Mouse (Mus musculus): ENCODE measurements at regions not wholly inside any gene's neighbourhood (a gene's known extent, or its start where the extent isn't known, plus 50 kb on each side); places are given as distances from the start of the nearest gene placed in this dataset.

GRCm38 (mm10) chr2:93123829-93124228 lies 63.5 kb upstream of the Trp53i11 start:
- no peaks in the 10 kb centered on the region; the same call in 1 of the 2 replicates for H3K4me1 ChIP-seq (ENCODE audit: control insufficient read depth, insufficient read depth, low read length)
- H3K27ac ChIP-seq (ENCODE audit: control insufficient read depth, insufficient read depth, low read depth, low read length, poor library complexity): no peak overlapping the region
- 91% methylated on average over 11 of the region's 11 CpGs for WGBS
- TF ChIP-seq POLR2A (IDR thresholded peaks at IDR 0.05; ENCODE audit: borderline replicate concordance, control insufficient read depth, low read depth, low read length): no peak
- no peak for TF ChIP-seq CTCF (IDR thresholded peaks at IDR 0.05; ENCODE audit: control insufficient read depth, insufficient read depth, low read length)
- no peak overlapping the region for H3K4me3 ChIP-seq (replicated peaks; ENCODE audit: control insufficient read depth, low read depth, low read length)

DNA sequence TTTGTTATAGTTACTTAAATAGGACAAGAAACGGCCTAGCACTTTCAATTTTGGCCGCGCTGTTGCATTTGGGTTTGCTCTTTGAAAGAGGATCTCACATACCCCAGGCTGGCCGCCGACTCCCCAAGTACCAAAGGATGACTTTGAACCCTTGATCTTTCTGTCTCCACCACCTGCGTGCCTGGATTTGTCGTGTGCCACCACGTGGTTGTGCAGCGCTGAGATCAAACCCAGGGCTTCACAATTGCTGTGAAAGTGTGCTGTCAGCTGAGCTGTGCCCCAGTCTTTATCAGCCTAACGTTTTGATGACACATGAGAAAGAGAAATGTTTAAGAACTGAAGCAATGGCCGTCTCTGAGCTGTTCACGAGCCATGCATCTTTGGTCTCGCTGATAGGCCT lies 67.0 kb upstream of the Trp53i11 start:
- WGBS: 82% methylated on average over 13 of the region's 13 CpGs

DNA sequence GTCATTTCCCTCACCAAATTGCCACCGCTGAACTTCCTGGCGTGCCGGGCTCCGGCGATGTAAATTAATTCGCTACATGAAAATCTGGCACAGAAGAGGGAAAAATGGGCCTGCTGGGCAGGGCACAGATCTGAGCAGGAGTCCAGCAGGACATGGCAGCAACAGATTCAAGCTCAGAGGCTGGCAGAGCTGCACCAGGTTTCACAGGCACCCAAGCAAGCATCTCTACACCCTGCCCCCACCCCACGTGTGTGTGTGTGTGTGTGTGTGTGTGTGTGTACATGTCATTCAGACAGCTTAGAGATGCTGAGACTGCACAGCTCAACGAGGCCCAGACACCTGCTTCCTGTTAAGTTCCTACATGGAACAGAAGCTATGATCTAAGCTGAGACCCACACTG lies 68.3 kb upstream of the Trp53i11 start:
- Histone ChIP-seq H3K4me1 (ENCODE audit: control insufficient read depth, insufficient read depth, low read length) (no peaks in the 10 kb centered on the region; the same call in 1 of the 2 replicates), H3K4me3 (replicated peaks; ENCODE audit: control insufficient read depth, low read depth, low read length) (no peak overlapping the region), H3K27ac (ENCODE audit: control insufficient read depth, insufficient read depth, low read depth, low read length, poor library complexity) (no peak overlapping the region)
- TF ChIP-seq POLR2A (IDR thresholded peaks at IDR 0.05; ENCODE audit: borderline replicate concordance, control insufficient read depth, low read depth, low read length): no peak
- no peak for TF ChIP-seq CTCF (IDR thresholded peaks at IDR 0.05; ENCODE audit: control insufficient read depth, insufficient read depth, low read length)
- 28% methylated on average over 8 of the region's 8 CpGs for WGBS

More for the DNA sequence above, 67.0 kb upstream of the Trp53i11 start:
- no peaks in the 10 kb centered on the region; the same call in 1 of the 2 replicates for H3K4me1 ChIP-seq (ENCODE audit: control insufficient read depth, insufficient read depth, low read length)
- no peak for TF ChIP-seq POLR2A (IDR thresholded peaks at IDR 0.05; ENCODE audit: borderline replicate concordance, control insufficient read depth, low read depth, low read length)
- TF ChIP-seq CTCF (IDR thresholded peaks at IDR 0.05; ENCODE audit: control insufficient read depth, insufficient read depth, low read length): no peak
- no peak overlapping the region for H3K4me3 ChIP-seq (replicated peaks; ENCODE audit: control insufficient read depth, low read depth, low read length)
- no peak overlapping the region for H3K27ac ChIP-seq (ENCODE audit: control insufficient read depth, insufficient read depth, low read depth, low read length, poor library complexity)

DNA sequence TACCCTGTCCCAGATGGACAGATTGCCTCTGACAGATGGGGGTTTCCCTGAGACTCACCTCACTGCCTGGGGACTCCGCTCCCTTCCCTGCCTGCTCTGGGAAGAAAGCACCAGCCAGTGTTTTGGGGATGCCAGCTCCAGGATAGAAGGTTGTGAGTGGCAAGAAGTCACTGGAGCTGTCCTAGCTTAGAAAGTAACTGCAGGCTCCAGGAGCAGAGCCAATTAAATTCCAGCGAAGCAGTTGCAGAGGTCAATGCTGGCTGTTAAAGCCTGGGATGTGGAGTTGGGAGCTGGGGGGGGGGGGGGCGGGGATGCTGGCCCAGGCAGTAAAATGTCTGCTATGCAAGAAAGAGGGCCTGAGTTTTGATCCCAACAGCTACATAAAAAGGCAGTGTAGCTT lies 69.3 kb upstream of the Prdm11 start:
- TF ChIP-seq POLR2A (IDR thresholded peaks at IDR 0.05; ENCODE audit: borderline replicate concordance, control insufficient read depth, low read depth, low read length) (no peak), CTCF (IDR thresholded peaks at IDR 0.05; ENCODE audit: control insufficient read depth, insufficient read depth, low read length) (no peak)
- 86% methylated on average over 3 of the region's 3 CpGs for WGBS
- Histone ChIP-seq H3K4me3 (replicated peaks; ENCODE audit: control insufficient read depth, low read depth, low read length) (no peak overlapping the region), H3K27ac (ENCODE audit: control insufficient read depth, insufficient read depth, low read depth, low read length, poor library complexity) (no peak overlapping the region), H3K4me1 (ENCODE audit: control insufficient read depth, insufficient read depth, low read length) (no peaks in the 10 kb centered on the region; the same call in 1 of the 2 replicates)

- TF ChIP-seq CTCF (IDR thresholded peaks at IDR 0.05; ENCODE audit: control insufficient read depth, insufficient read depth, low read length) (no peak), POLR2A (IDR thresholded peaks at IDR 0.05; ENCODE audit: borderline replicate concordance, control insufficient read depth, low read depth, low read length) (no peak)
- 88% methylated on average over 7 of the region's 7 CpGs for WGBS
- no peaks in the 10 kb centered on the region; the same call in 1 of the 2 replicates for H3K4me1 ChIP-seq (ENCODE audit: control insufficient read depth, insufficient read depth, low read length)
- no peak overlapping the region for H3K27ac ChIP-seq (ENCODE audit: control insufficient read depth, insufficient read depth, low read depth, low read length, poor library complexity)
- H3K4me3 ChIP-seq (replicated peaks; ENCODE audit: control insufficient read depth, low read depth, low read length): no peak overlapping the region
These were observed 68.0 kb upstream of the Prdm11 start for GRCm38 (mm10) chr2:93113929-93114328.

GRCm38 (mm10) chr2:93112320-93112719 lies 66.4 kb upstream of the Prdm11 start:
- 49% methylated on average over 7 of the region's 7 CpGs for WGBS
- TF ChIP-seq CTCF (IDR thresholded peaks at IDR 0.05; ENCODE audit: control insufficient read depth, insufficient read depth, low read length) (no peak), POLR2A (IDR thresholded peaks at IDR 0.05; ENCODE audit: borderline replicate concordance, control insufficient read depth, low read depth, low read length) (no peak)
- no peak overlapping the region for H3K27ac ChIP-seq (ENCODE audit: control insufficient read depth, insufficient read depth, low read depth, low read length, poor library complexity)
- H3K4me3 ChIP-seq (replicated peaks; ENCODE audit: control insufficient read depth, low read depth, low read length): no peak overlapping the region
- H3K4me1 ChIP-seq (ENCODE audit: control insufficient read depth, insufficient read depth, low read length): no peaks in the 10 kb centered on the region

DNA sequence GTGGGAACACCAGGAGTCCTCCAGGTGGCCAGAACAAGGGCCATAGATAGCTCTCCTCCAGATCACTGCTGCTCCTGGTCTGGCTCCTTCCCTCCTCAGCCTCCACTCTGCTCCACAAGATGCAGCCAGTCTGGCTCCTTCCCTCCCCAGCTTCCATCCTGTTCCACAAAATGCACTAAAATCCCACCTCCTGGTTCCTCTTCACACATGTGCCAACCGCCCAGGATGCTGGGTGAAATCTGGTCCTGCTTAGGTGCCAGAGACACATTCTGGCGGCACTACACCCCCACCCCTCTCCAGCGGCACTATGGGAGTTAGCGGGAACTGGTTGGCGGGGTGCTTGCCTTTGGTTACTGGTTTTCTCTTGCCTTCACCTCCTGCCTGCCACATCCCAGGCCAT lies 64.9 kb upstream of the Prdm11 start:
- Histone ChIP-seq H3K4me1 (ENCODE audit: control insufficient read depth, insufficient read depth, low read length) (no peaks in the 10 kb centered on the region), H3K27ac (ENCODE audit: control insufficient read depth, insufficient read depth, low read depth, low read length, poor library complexity) (no peak overlapping the region), H3K4me3 (replicated peaks; ENCODE audit: control insufficient read depth, low read depth, low read length) (no peak overlapping the region)
- 80% methylated on average over 5 of the region's 5 CpGs for WGBS
- no peak for TF ChIP-seq CTCF (IDR thresholded peaks at IDR 0.05; ENCODE audit: control insufficient read depth, insufficient read depth, low read length)
- no peak for TF ChIP-seq POLR2A (IDR thresholded peaks at IDR 0.05; ENCODE audit: borderline replicate concordance, control insufficient read depth, low read depth, low read length)

DNA sequence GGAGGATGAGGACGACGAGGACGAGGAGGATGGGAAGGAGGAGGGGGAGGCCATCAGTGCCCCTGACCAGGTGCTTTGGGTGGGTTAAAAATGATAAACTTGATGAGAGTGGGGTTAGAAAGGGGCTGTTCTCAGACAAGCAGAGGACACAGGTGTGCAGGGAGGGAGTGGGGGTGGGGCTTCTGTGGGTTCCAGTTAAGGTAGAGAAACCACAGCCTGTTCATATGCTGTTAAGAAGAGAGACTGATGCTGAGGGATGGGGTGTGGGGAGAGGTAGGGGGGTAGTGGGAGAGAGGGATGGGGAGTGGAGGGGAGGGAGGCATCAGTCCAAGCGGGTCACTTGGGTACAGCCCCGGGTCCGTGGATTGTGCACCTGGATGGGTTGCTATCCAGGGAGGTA lies 60.6 kb upstream of the Prdm11 start:
- no peak overlapping the region for H3K4me3 ChIP-seq (replicated peaks; ENCODE audit: control insufficient read depth, low read depth, low read length)
- no peak overlapping the region for H3K27ac ChIP-seq (ENCODE audit: control insufficient read depth, insufficient read depth, low read depth, low read length, poor library complexity)
- WGBS: 72% methylated on average over 6 of the region's 6 CpGs
- no peaks in the 10 kb centered on the region for H3K4me1 ChIP-seq (ENCODE audit: control insufficient read depth, insufficient read depth, low read length)
- TF ChIP-seq POLR2A (IDR thresholded peaks at IDR 0.05; ENCODE audit: borderline replicate concordance, control insufficient read depth, low read depth, low read length) (no peak), CTCF (IDR thresholded peaks at IDR 0.05; ENCODE audit: control insufficient read depth, insufficient read depth, low read length) (no peak)

DNA sequence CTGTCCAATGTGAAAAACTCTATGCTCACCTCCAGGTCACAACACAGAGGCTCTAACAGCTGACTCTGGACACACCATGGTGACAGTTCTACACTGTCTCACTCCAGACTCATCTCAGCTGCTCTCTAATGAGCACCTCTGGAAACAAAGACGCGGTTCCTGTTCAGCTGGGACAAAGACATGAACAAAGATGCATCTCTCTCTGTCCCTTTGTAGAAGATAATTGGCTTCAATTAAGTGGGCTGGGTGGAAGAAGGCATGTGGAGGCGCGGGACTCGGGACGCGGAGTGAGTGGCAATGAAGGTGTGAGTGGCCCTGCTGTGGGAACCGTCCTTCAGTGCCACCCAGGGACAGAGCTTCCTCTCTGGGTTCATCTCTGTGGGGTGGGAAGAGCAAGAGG lies 56.0 kb upstream of the Prdm11 start:
- no peaks in the 10 kb centered on the region for H3K4me1 ChIP-seq (ENCODE audit: control insufficient read depth, insufficient read depth, low read length)
- no peak overlapping the region for H3K4me3 ChIP-seq (replicated peaks; ENCODE audit: control insufficient read depth, low read depth, low read length)
- WGBS: 93% methylated on average over 8 of the region's 8 CpGs
- no peak for TF ChIP-seq POLR2A (IDR thresholded peaks at IDR 0.05; ENCODE audit: borderline replicate concordance, control insufficient read depth, low read depth, low read length)
- no peak for TF ChIP-seq CTCF (IDR thresholded peaks at IDR 0.05; ENCODE audit: control insufficient read depth, insufficient read depth, low read length)
- H3K27ac ChIP-seq (ENCODE audit: control insufficient read depth, insufficient read depth, low read depth, low read length, poor library complexity): no peak overlapping the region

Measured in bone marrow, adult 2 months (tissue).